Mouse (Mus musculus): ENCODE measurements around the gene Cpsf7.

- TF ChIP-seq MAX (IDR thresholded peaks at IDR 0.05; ENCODE audit: low read depth) (no peak), MYOD1 (IDR thresholded peaks at IDR 0.05; ENCODE audit: control insufficient read depth in 1 of 3, insufficient read length in 2 of 3, low read depth in 2 of 3) (no peak), TCF12 (IDR thresholded peaks at IDR 0.05; ENCODE audit: insufficient read depth, poor library complexity, severe bottlenecking) (no peak), POLR2AphosphoS2 (IDR thresholded peaks at IDR 0.05; ENCODE audit: insufficient read length, low read depth) (no peak), CEBPB (IDR thresholded peaks at IDR 0.05; ENCODE audit: insufficient read depth, poor library complexity, severe bottlenecking) (no peak), POLR2A (IDR thresholded peaks at IDR 0.05; ENCODE audit: insufficient read length, low read depth) (no peak), USF1 (IDR thresholded peaks at IDR 0.05; ENCODE audit: low read depth) (no peak), MYOG (IDR thresholded peaks at IDR 0.05; ENCODE audit: control insufficient read depth in 1 of 3, insufficient read depth in 1 of 3, insufficient read length in 2 of 3, low read depth in 2 of 3) (no peak)
Measured at GRCm38 (mm10) chr19:10591659-10592377, 66.8 kb downstream of the Cpsf7 start.
